Mouse (Mus musculus) stomach, embryonic 16.5 days (tissue): Measurements from ENCODE around the gene Txnl4b. TPM values are rescaled to one million over a fixed set of nuclear protein-coding genes. Genes with fewer than 3 reads are reported as not detected.

ENCODE experiments used
- ATAC-seq: fragments of 200-750 bp; cut with Nextera tagmentation; 2 replicates; pipeline ENCODE4 v1.8.0; 2017; ENCODE audit warnings: moderate number of reproducible peaks, moderate TSS enrichment; ENCODE audit not compliant: insufficient read depth, low FRiP score
- H3K27ac ChIP-seq: fragments of 300-500 bp; sonication (generic); 2 replicates; pipeline ENCODE4 v1.5.1; 2014; ENCODE audit warnings: low read length
- H3K27me3 ChIP-seq: fragments of 300-500 bp; sonication (generic); 2 replicates; pipeline ENCODE4 v1.6.1; 2014; ENCODE audit warnings: low read length, control low read depth, mixed read lengths; ENCODE audit not compliant: control insufficient read depth, insufficient read depth
- H3K36me3 ChIP-seq: fragments of 300-500 bp; sonication (generic); 2 replicates; pipeline ENCODE4 v1.6.1; 2014; ENCODE audit warnings: low read length; ENCODE audit not compliant: control insufficient read depth, insufficient read depth
- H3K4me1 ChIP-seq: fragments of 300-500 bp; sonication (generic); 2 replicates; pipeline ENCODE4 v1.6.1; 2014; ENCODE audit warnings: low read length, control low read depth, mixed read lengths; ENCODE audit not compliant: control insufficient read depth, insufficient read depth
- H3K4me2 ChIP-seq: fragments of 300-500 bp; sonication (generic); 2 replicates; pipeline ENCODE4 v1.6.1; 2014; ENCODE audit warnings: low read depth, low read length, mixed read lengths
- H3K4me3 ChIP-seq: fragments of 300-500 bp; sonication (generic); replicated peaks from 2 replicates; pipeline ENCODE4 v1.5.1; 2014; ENCODE audit warnings: mild to moderate bottlenecking, low read length
- H3K9ac ChIP-seq: fragments of 300-500 bp; sonication (generic); 2 replicates; pipeline ENCODE4 v1.6.1; 2014; ENCODE audit warnings: low read length
- H3K9me3 ChIP-seq: fragments of 300-500 bp; sonication (generic); replicated peaks from 2 replicates; pipeline ENCODE4 v1.6.1; 2016; ENCODE audit warnings: low read length, control low read depth; ENCODE audit not compliant: control insufficient read depth
- WGBS: fragments of 180-500 bp; shearing (Covaris S2); extraction: QIAGEN DNeasy Blood & Tissue Kit; methylation state at CpG from one replicate; pipeline ENCODE4 v1.1.7; 2014; 5-methylcytosine and 5-hydroxymethylcytosine counted together
- polyA plus RNA-seq: library from polyadenylated mRNA; unstranded; fragments of >200 nt; fragmentation: Nextera tagmentation; extraction: Ambion mirVana; gene quantifications from 2 replicates; pipeline ENCODE4 v1.2.1, GENCODE M21; 2015

The Txnl4b gene
- polyA plus RNA-seq, 1 experiment from 2014 or later, result 21.6 TPM

- Histone ChIP-seq H3K9ac (no peak overlapping the region), H3K27me3 (no peaks in the 10 kb centered on the region), H3K4me3 (no peak overlapping the region), H3K4me1 (peaks cover 11% of the 10 kb centered on the region), H3K9me3 (no peaks in the 10 kb centered on the region), H3K27ac (no peak overlapping the region), H3K36me3 (peaks cover 27% of the 10 kb centered on the region), H3K4me2 (peak overlapping the region; percentile 86; the same call in 1 of the 2 replicates)
- ATAC-seq, result no peak
- 72% methylated on average over 2 of the region's 2 CpGs for WGBS
These were observed 1.8 kb upstream of the Txnl4b start for GRCm38 (mm10) chr8:109563881-109564280.

- Histone ChIP-seq H3K9me3 (no peaks in the 10 kb centered on the region), H3K27me3 (no peaks in the 10 kb centered on the region), H3K36me3 (peaks cover 20% of the 10 kb centered on the region), H3K4me3 (peak overlapping the region; percentile 75), H3K4me2 (peak overlapping the region; percentile 86), H3K27ac (peak overlapping the region; percentile 95), H3K9ac (peak overlapping the region; percentile 92), H3K4me1 (peaks cover 11% of the 10 kb centered on the region)
- whole genome bisulfite sequencing, result 4% methylated on average over 10 of the region's 10 CpGs
- ATAC-seq, result no peak
These were observed 926 bp upstream of the Txnl4b start for GRCm38 (mm10) chr8:109564766-109565165.

GRCm38 (mm10) chr8:109571139-109571538 is 5.4 kb downstream of the Txnl4b start:
- ATAC-seq, result no peak
- WGBS, result 86% methylated on average over 12 of the region's 12 CpGs

GRCm38 (mm10) chr8:109576311-109576710 is 10.6 kb downstream of the Txnl4b start:
- no peaks in the 10 kb centered on the region for H3K36me3 ChIP-seq
- no peak overlapping the region for H3K9ac ChIP-seq
- ATAC-seq, result peak; percentile 15; the same call in 1 of the 2 replicates
- 57% methylated on average over 4 of the region's 4 CpGs for WGBS
- H3K4me2 ChIP-seq, result no peak overlapping the region
- no peak overlapping the region for H3K4me3 ChIP-seq
- no peaks in the 10 kb centered on the region for H3K9me3 ChIP-seq
- no peaks in the 10 kb centered on the region for H3K27me3 ChIP-seq
- no peaks in the 10 kb centered on the region for H3K4me1 ChIP-seq
- no peak overlapping the region for H3K27ac ChIP-seq

More at GRCm38 (mm10) chr8:109571139-109571538, 5.4 kb downstream of the Txnl4b start:
- H3K27ac ChIP-seq, result no peak overlapping the region
- H3K4me1 ChIP-seq, result peaks cover 7% of the 10 kb centered on the region
- no peaks in the 10 kb centered on the region for H3K9me3 ChIP-seq
- no peaks in the 10 kb centered on the region for H3K36me3 ChIP-seq
- H3K4me3 ChIP-seq, result no peak overlapping the region
- no peak overlapping the region for H3K9ac ChIP-seq
- H3K27me3 ChIP-seq, result no peaks in the 10 kb centered on the region
- no peak overlapping the region for H3K4me2 ChIP-seq

- Histone ChIP-seq H3K9me3 (no peaks in the 10 kb centered on the region), H3K27ac (no peak within 1 kb of the TSS), H3K4me2 (no peak within 1 kb of the TSS), H3K4me3 (no peak within 1 kb of the TSS), H3K36me3 (no peaks in the 10 kb centered on the region), H3K4me1 (no peaks in the 10 kb centered on the region), H3K27me3 (no peaks in the 10 kb centered on the region), H3K9ac (no peak within 1 kb of the TSS)
- ATAC-seq, result no peak
- WGBS, result 44% methylated on average over 8 of the region's 8 CpGs
These were observed 13.2 kb downstream of the Txnl4b start, which contains the start of gene Hp for GRCm38 (mm10) chr8:109578900-109579301. Hp (minus strand) TSS chr8:109579172.

- H3K27ac ChIP-seq, result no peak overlapping the region
- no peak overlapping the region for H3K4me2 ChIP-seq
- ATAC-seq, result no peak
- no peaks in the 10 kb centered on the region for H3K27me3 ChIP-seq
- no peak overlapping the region for H3K9ac ChIP-seq
- no peaks in the 10 kb centered on the region for H3K4me1 ChIP-seq
- H3K9me3 ChIP-seq, result no peaks in the 10 kb centered on the region
- H3K36me3 ChIP-seq, result no peaks in the 10 kb centered on the region
- no peak overlapping the region for H3K4me3 ChIP-seq
- 82% methylated on average over 4 of the region's 4 CpGs for WGBS
These were observed 18.6 kb downstream of the Txnl4b start for GRCm38 (mm10) chr8:109584293-109584692.

- Histone ChIP-seq H3K9me3 (no peaks in the 10 kb centered on the region), H3K4me2 (no peak overlapping the region), H3K4me1 (no peaks in the 10 kb centered on the region), H3K36me3 (no peaks in the 10 kb centered on the region), H3K4me3 (no peak overlapping the region), H3K27ac (no peak overlapping the region), H3K9ac (no peak overlapping the region), H3K27me3 (no peaks in the 10 kb centered on the region)
- no peak for ATAC-seq
- WGBS, result 64% methylated on average over 3 of the region's 3 CpGs
These were observed 19.1 kb downstream of the Txnl4b start for GRCm38 (mm10) chr8:109584830-109585229.

- Histone ChIP-seq H3K27ac (no peak overlapping the region), H3K36me3 (no peaks in the 10 kb centered on the region), H3K27me3 (no peaks in the 10 kb centered on the region), H3K9me3 (no peaks in the 10 kb centered on the region), H3K4me2 (no peak overlapping the region), H3K4me3 (no peak overlapping the region), H3K4me1 (no peaks in the 10 kb centered on the region), H3K9ac (no peak overlapping the region)
- no peak for ATAC-seq
These were observed 20.0 kb downstream of the Txnl4b start for GRCm38 (mm10) chr8:109585652-109586051.

GRCm38 (mm10) chr8:109586972-109587504 is 21.3 kb downstream of the Txnl4b start:
- H3K9ac ChIP-seq, result no peak overlapping the region
- H3K27ac ChIP-seq, result peak overlapping the region; percentile 57; the same call in 1 of the 2 replicates
- ATAC-seq, result peak; percentile 68

More at GRCm38 (mm10) chr8:109586972-109587504, 21.3 kb downstream of the Txnl4b start:
- no peaks in the 10 kb centered on the region for H3K9me3 ChIP-seq
- H3K4me2 ChIP-seq, result no peak overlapping the region
- no peaks in the 10 kb centered on the region for H3K4me1 ChIP-seq
- H3K36me3 ChIP-seq, result no peaks in the 10 kb centered on the region
- no peaks in the 10 kb centered on the region for H3K27me3 ChIP-seq
- H3K4me3 ChIP-seq, result no peak overlapping the region
- 45% methylated on average over 7 of the region's 7 CpGs for WGBS
